Mouse (Mus musculus) spleen, adult 2 months (tissue): ENCODE data around the gene Gm21954.

Experiments
- CTCF ChIP-seq: fragments of 200-500 bp; IDR thresholded peaks from 2 replicates; pipeline ENCODE4 v1.5.1; 2011; ENCODE audit warnings: mild to moderate bottlenecking, inconsistent platforms; ENCODE audit not compliant: insufficient read depth, insufficient read length, insufficient replicate concordance; ENCODE audit errors: extremely low read depth
- POLR2A ChIP-seq: fragments of 200-500 bp; IDR thresholded peaks from 2 replicates; pipeline ENCODE4 v1.6.1; 2011; ENCODE audit warnings: low read depth, low read length, inconsistent platforms

GRCm38 (mm10) chr3:55511658-55512057 is 39.6 kb upstream of the Gm21954 start:
- TF ChIP-seq POLR2A, result no peak
- TF ChIP-seq CTCF, result no peak
